Mouse (Mus musculus) left cerebral cortex, postnatal 14 days (tissue): ENCODE data around the gene Bub3. TPM values are rescaled to one million over a fixed set of nuclear protein-coding genes. Genes with fewer than 3 reads are reported as not detected.

ENCODE experiments used
- DNase-seq, 2 experiments: peaks; one replicate each; pipeline ENCODE4 v3.0.0; 2021 to 2022; ENCODE audit warnings: low spot score in 2 of 2, mixed read lengths in 1 of 2
- intact Hi-C: fragments of 180-260 bp; cut with DNase I; formaldehyde crosslinking; loops from one replicate; pipeline ENCODE4 v1.15.1; 2025
- long read RNA-seq, 2 experiments: library from polyadenylated mRNA; stranded (forward); transcript quantifications; one replicate each; pipeline ENCODE4 v2.0.0; 2021
- total RNA-seq, 2 experiments: library from RNA; stranded (reverse); gene quantifications; 2 replicates each; pipeline ENCODE4 v1.2.3; 2021

Gene Bub3
- total RNA-seq, result 10 to 100 TPM; 55.4 to 56.8 TPM
- long read RNA-seq, experiment 1, transcript Bub3-201 (8 exons, 2,218 nt), result major isoform, 119 of 132 reads
- long read RNA-seq, experiment 1, partial matches to known transcripts, result 5 of 132 reads
- long read RNA-seq, experiment 1, other reads (novel, unspliced or antisense), result 8 of 132 reads
- long read RNA-seq, experiment 2, transcript Bub3-201 (8 exons, 2,218 nt), result major isoform, 89 of 97 reads
- long read RNA-seq, experiment 2, partial matches to known transcripts, result 3 of 97 reads
- long read RNA-seq, experiment 2, other reads (novel, unspliced or antisense), result 5 of 97 reads

GRCm38 (mm10) chr7:131559986-131560696, at the start of gene Bub3:
Gene Bub3, plus strand, starts transcription at chr7:131560222.
- peak; percentile 92 to 97 for DNase-seq
- intact Hi-C loops, result loop anchor here (10.0 kb wide), 1 partner anchor 125 kb away; no protein-coding TSS in a partner anchor

- intact Hi-C loops, result loop anchor here (2.0 to 10.0 kb wide), 3 partner anchors 17 to 343 kb away; no protein-coding TSS in a partner anchor
Measured at GRCm38 (mm10) chr7:131539979-131540378, 20.0 kb upstream of the Bub3 start.

GRCm38 (mm10) chr7:131541184-131542114, 18.6 kb upstream of the Bub3 start:
- intact Hi-C loops, result loop anchor here (2.0 to 10.0 kb wide), 3 partner anchors 15 to 341 kb away; no protein-coding TSS in a partner anchor
- no peak for DNase-seq

More at GRCm38 (mm10) chr7:131539979-131540378, 20.0 kb upstream of the Bub3 start:
- DNase-seq, result peak; percentile 85 to 90

- intact Hi-C loops, result loop anchor here (10.0 kb wide), 1 partner anchor 203 kb away; no protein-coding TSS in a partner anchor
- no peak for DNase-seq
Measured at GRCm38 (mm10) chr7:131542115-131542871, 17.7 kb upstream of the Bub3 start, which contains the start of gene Hmx3. Gene Hmx3, plus strand, starts transcription at chr7:131542867.

GRCm38 (mm10) chr7:131542872-131543622, 17.0 kb upstream of the Bub3 start:
- intact Hi-C loops, result loop anchor here (10.0 kb wide), 1 partner anchor 202 kb away; no protein-coding TSS in a partner anchor
- DNase-seq, result no peak

- intact Hi-C loops, result loop anchor here (10.0 kb wide), 1 partner anchor 201 kb away; no protein-coding TSS in a partner anchor
- no peak for DNase-seq
Measured at GRCm38 (mm10) chr7:131543623-131544481, 16.2 kb upstream of the Bub3 start.

- intact Hi-C loops, result loop anchor here (10.0 kb wide), 1 partner anchor 200 kb away; no protein-coding TSS in a partner anchor
- no peak for DNase-seq
Measured at GRCm38 (mm10) chr7:131544871-131545270, 15.2 kb upstream of the Bub3 start.

GRCm38 (mm10) chr7:131545701-131546385, 14.2 kb upstream of the Bub3 start:
- intact Hi-C loops, result loop anchor here (10.0 kb wide), 1 partner anchor 199 kb away; no protein-coding TSS in a partner anchor

GRCm38 (mm10) chr7:131546423-131546822, 13.6 kb upstream of the Bub3 start:
- intact Hi-C loops, result loop anchor here (10.0 kb wide), 1 partner anchor 198 kb away; no protein-coding TSS in a partner anchor
- no peak for DNase-seq

More at GRCm38 (mm10) chr7:131545701-131546385, 14.2 kb upstream of the Bub3 start:
- DNase-seq, result no peak

- intact Hi-C loops, result loop anchor here (10.0 kb wide), 1 partner anchor 197 kb away; no protein-coding TSS in a partner anchor
- DNase-seq, result no peak
Measured at GRCm38 (mm10) chr7:131547481-131547880, 12.5 kb upstream of the Bub3 start.

GRCm38 (mm10) chr7:131548473-131548872, 11.5 kb upstream of the Bub3 start, which contains the start of gene Hmx2:
Gene Hmx2, plus strand, starts transcription at chr7:131548773.
- no peak for DNase-seq
- intact Hi-C loops, result loop anchor here (10.0 kb wide), 1 partner anchor 196 kb away; no protein-coding TSS in a partner anchor

GRCm38 (mm10) chr7:131551471-131551870, 8.6 kb upstream of the Bub3 start:
- intact Hi-C loops, result no loop called here
- no peak for DNase-seq

GRCm38 (mm10) chr7:131551931-131552741, 7.9 kb upstream of the Bub3 start:
- no peak for DNase-seq
- intact Hi-C loops, result no loop called here

- DNase-seq, result no peak
- intact Hi-C loops, result no loop called here
Measured at GRCm38 (mm10) chr7:131552781-131553180, 7.2 kb upstream of the Bub3 start.

GRCm38 (mm10) chr7:131553771-131554175, 6.2 kb upstream of the Bub3 start:
- intact Hi-C loops, result no loop called here
- DNase-seq, result no peak
